Mouse (Mus musculus): ENCODE measurements around the gene Irx1.

DNA sequence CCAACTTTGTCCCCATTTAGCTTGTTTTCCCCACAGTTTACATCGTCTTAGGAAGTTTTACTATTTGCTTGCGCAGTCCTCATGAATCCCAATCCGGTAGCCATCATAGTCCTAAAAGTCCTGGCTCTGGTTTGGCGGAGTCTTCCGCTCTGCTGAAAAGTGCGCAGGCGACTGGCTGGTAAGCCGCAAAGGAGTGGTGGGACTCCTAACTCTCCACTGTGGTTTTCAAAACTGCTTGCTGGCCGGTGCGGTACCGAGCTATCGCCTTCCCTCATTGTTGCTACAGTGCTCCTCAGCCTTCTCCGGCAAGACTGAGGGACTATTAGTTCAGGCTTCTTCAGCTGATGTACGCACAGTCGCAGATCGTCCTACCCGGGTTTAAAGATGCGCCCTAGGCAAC lies 6.4 kb downstream of the Irx1 start:
- TF ChIP-seq CTCF (IDR thresholded peaks at IDR 0.05; ENCODE audit: low read depth, low read length) = no peak
- TF ChIP-seq POLR2A (IDR thresholded peaks at IDR 0.05; ENCODE audit: borderline replicate concordance, low read depth, low read length) = no peak

Data from bone marrow macrophage, adult 2 months (primary cell).